Mouse (Mus musculus) gastrocnemius, postnatal 14 days (tissue): Measurements from ENCODE around the gene Vmo1. TPM values are rescaled to one million over a fixed set of nuclear protein-coding genes. Genes with fewer than 3 reads are reported as not detected.
"Not testable (repeated sequence)": the region's sequence is repeated elsewhere in the genome, so short reads cannot be mapped to it uniquely, and the experiment has no call there.

ENCODE experiments used
- DNase-seq: peaks from one replicate; pipeline ENCODE4 v3.0.0; 2021; ENCODE audit warnings: mixed read lengths
- intact Hi-C: fragments of 180-260 bp; cut with DNase I; formaldehyde crosslinking; loops from one replicate; pipeline ENCODE4 v1.15.1; 2025; ENCODE audit warnings: low total_unique reads
- total RNA-seq, 2 experiments: library from RNA; stranded (reverse); gene quantifications; 2 replicates each; pipeline ENCODE4 v1.2.3; 2021

Vmo1 gene
- total RNA-seq, 2 experiments from 2014 or later, result not detected

GRCm38 (mm10) chr11:70524782-70525181 lies 10.4 kb upstream of the Vmo1 start:
- no peak for DNase-seq
- intact Hi-C loops, result no loop called here

GRCm38 (mm10) chr11:70523306-70523989 lies 9.0 kb upstream of the Vmo1 start:
- intact Hi-C loops, DNase-seq: not testable (repeated sequence)

GRCm38 (mm10) chr11:70520178-70520769 lies 5.9 kb upstream of the Vmo1 start:
- peak; percentile 59 for DNase-seq
- intact Hi-C loops, result no loop called here

- intact Hi-C loops, result loop anchor here (2.0 to 5.0 kb wide), 2 partner anchors 86 to 238 kb away; no protein-coding TSS in a partner anchor
- no peak for DNase-seq
Observed at GRCm38 (mm10) chr11:70518923-70519322, 4.5 kb upstream of the Vmo1 start, which contains the start of gene Gltpd2. TSS of gene Gltpd2 (plus strand) at chr11:70519196.

GRCm38 (mm10) chr11:70518436-70518835 lies 4.0 kb upstream of the Vmo1 start:
- DNase-seq, result no peak
- intact Hi-C loops, result loop anchor here (2.0 to 5.0 kb wide), 2 partner anchors 86 to 239 kb away; no protein-coding TSS in a partner anchor

- DNase-seq, result no peak
- intact Hi-C loops, result loop anchor here (5.0 kb wide), 1 partner anchor 241 kb away; no protein-coding TSS in a partner anchor
Observed at GRCm38 (mm10) chr11:70516352-70516751, 1.9 kb upstream of the Vmo1 start.

GRCm38 (mm10) chr11:70513520-70513919 lies 896 bp downstream of the Vmo1 start:
- intact Hi-C loops, result no loop called here
- peak; percentile 56 for DNase-seq

GRCm38 (mm10) chr11:70512709-70513342 lies 1.6 kb downstream of the Vmo1 start:
- no peak for DNase-seq

GRCm38 (mm10) chr11:70511825-70512224 lies 2.6 kb downstream of the Vmo1 start:
- intact Hi-C loops, result no loop called here

More at GRCm38 (mm10) chr11:70512709-70513342, 1.6 kb downstream of the Vmo1 start:
- intact Hi-C loops, result no loop called here

GRCm38 (mm10) chr11:70511242-70511641 lies 3.2 kb downstream of the Vmo1 start:
- DNase-seq, result no peak
- intact Hi-C loops, result no loop called here

More at GRCm38 (mm10) chr11:70511825-70512224, 2.6 kb downstream of the Vmo1 start:
- DNase-seq, result no peak

- DNase-seq, result peak; percentile 28
- intact Hi-C loops, result loop anchor here (5.0 kb wide), 1 partner anchor 73 kb away; no protein-coding TSS in a partner anchor
Observed at GRCm38 (mm10) chr11:70509753-70510564, 4.5 kb downstream of the Vmo1 start.

GRCm38 (mm10) chr11:70506962-70507515 lies 7.4 kb downstream of the Vmo1 start:
- intact Hi-C loops, result loop anchor here (5.0 kb wide), 1 partner anchor 70 kb away; no protein-coding TSS in a partner anchor
- no peak for DNase-seq

- intact Hi-C loops, result loop anchor here (5.0 kb wide), 1 partner anchor 69 kb away; no protein-coding TSS in a partner anchor
Observed at GRCm38 (mm10) chr11:70506385-70506784, 8.0 kb downstream of the Vmo1 start.

GRCm38 (mm10) chr11:70504970-70505369 lies 9.4 kb downstream of the Vmo1 start, which contains the start of gene Tm4sf5:
TSS of gene Tm4sf5 (plus strand) at chr11:70505244.
- DNase-seq, result no peak
- intact Hi-C loops, result loop anchor here (5.0 kb wide), 2 partner anchors 43 to 68 kb away; no protein-coding TSS in a partner anchor

More at GRCm38 (mm10) chr11:70506385-70506784, 8.0 kb downstream of the Vmo1 start:
- peak; percentile 63 for DNase-seq

- DNase-seq, result no peak
- intact Hi-C loops, result loop anchor here (5.0 kb wide), 1 partner anchor 40 kb away; no protein-coding TSS in a partner anchor
Observed at GRCm38 (mm10) chr11:70502018-70502417, 12.4 kb downstream of the Vmo1 start.

- DNase-seq, result no peak
- intact Hi-C loops, result loop anchor here (5.0 kb wide), 1 partner anchor 38 kb away; no protein-coding TSS in a partner anchor
Observed at GRCm38 (mm10) chr11:70500476-70500812, 14.0 kb downstream of the Vmo1 start.

GRCm38 (mm10) chr11:70499566-70500475 lies 14.6 kb downstream of the Vmo1 start:
- DNase-seq, result no peak
- intact Hi-C loops, result loop anchor here (5.0 kb wide), 1 partner anchor 38 kb away; no protein-coding TSS in a partner anchor

GRCm38 (mm10) chr11:70489684-70490083 lies 24.7 kb downstream of the Vmo1 start:
- intact Hi-C loops, result no loop called here
- DNase-seq, result no peak
